Mouse (Mus musculus) midbrain, embryonic 12.5 days (tissue): ENCODE data around the gene Dnajc1. TPM values are rescaled to one million over a fixed set of nuclear protein-coding genes. Genes with fewer than 3 reads are reported as not detected.
A peak's percentile ranks its signal among the peaks of the same experiment; 100 is the strongest.

Source experiments
- ATAC-seq: fragments of 200-750 bp; cut with Nextera tagmentation; 2 replicates; pipeline ENCODE4 v1.8.0; 2017; ENCODE audit warnings: low read depth, moderate TSS enrichment, moderate library complexity; ENCODE audit not compliant: low FRiP score
- H3K27ac ChIP-seq: fragments of 300-500 bp; sonication (generic); replicated peaks from 2 replicates; pipeline ENCODE4 v1.5.1; 2016; ENCODE audit warnings: mild to moderate bottlenecking
- H3K27me3 ChIP-seq: fragments of 300-500 bp; sonication (generic); 2 replicates; pipeline ENCODE4 v1.6.1; 2016; ENCODE audit warnings: mild to moderate bottlenecking
- H3K36me3 ChIP-seq: fragments of 300-500 bp; sonication (generic); 2 replicates; pipeline ENCODE4 v1.6.1; 2016
- H3K4me1 ChIP-seq: fragments of 300-500 bp; sonication (generic); 2 replicates; pipeline ENCODE4 v1.6.1; 2016
- H3K4me2 ChIP-seq: fragments of 300-500 bp; sonication (generic); replicated peaks from 2 replicates; pipeline ENCODE4 v1.6.1; 2016; ENCODE audit warnings: mild to moderate bottlenecking, moderate library complexity
- H3K4me3 ChIP-seq: fragments of 300-500 bp; sonication (generic); 2 replicates; pipeline ENCODE4 v1.5.1; 2016; ENCODE audit warnings: mild to moderate bottlenecking
- H3K9ac ChIP-seq: fragments of 300-500 bp; sonication (generic); replicated peaks from 2 replicates; pipeline ENCODE4 v1.6.1; 2016; ENCODE audit warnings: mild to moderate bottlenecking, moderate library complexity
- H3K9me3 ChIP-seq: fragments of 300-500 bp; sonication (generic); 2 replicates; pipeline ENCODE4 v1.6.1; 2016; ENCODE audit warnings: mild to moderate bottlenecking
- WGBS: fragments of 180-500 bp; shearing (Covaris S2); methylation state at CpG from one replicate; pipeline ENCODE4 v1.1.7; 2016; 5-methylcytosine and 5-hydroxymethylcytosine counted together
- polyA plus RNA-seq: library from polyadenylated mRNA; unstranded; fragments of >200 nt; fragmentation: Nextera tagmentation; extraction: Ambion mirVana; gene quantifications from 2 replicates; pipeline ENCODE4 v1.2.1, GENCODE M21; 2016

Gene Dnajc1
- polyA plus RNA-seq, 1 experiment from 2014 or later = 33.3 TPM

- Histone ChIP-seq H3K9ac (no peak overlapping the region), H3K4me3 (no peak overlapping the region), H3K9me3 (no peaks in the 10 kb centered on the region), H3K4me1 (no peaks in the 10 kb centered on the region), H3K27me3 (no peaks in the 10 kb centered on the region), H3K4me2 (no peak overlapping the region), H3K27ac (no peak overlapping the region), H3K36me3 (no peaks in the 10 kb centered on the region)
- ATAC-seq = no peak
Measured at GRCm38 (mm10) chr2:18355293-18355692, 37.3 kb downstream of the Dnajc1 start.

- WGBS = 92% methylated on average over 2 of the region's 2 CpGs
- no peak overlapping the region for H3K27ac ChIP-seq
- no peak overlapping the region for H3K9ac ChIP-seq
- no peaks in the 10 kb centered on the region for H3K4me1 ChIP-seq
- ATAC-seq = no peak
- no peaks in the 10 kb centered on the region for H3K9me3 ChIP-seq
- H3K4me2 ChIP-seq = no peak overlapping the region
- H3K4me3 ChIP-seq = no peak overlapping the region
- H3K27me3 ChIP-seq = no peaks in the 10 kb centered on the region
- H3K36me3 ChIP-seq = no peaks in the 10 kb centered on the region
Measured at GRCm38 (mm10) chr2:18352620-18353019, 40.0 kb downstream of the Dnajc1 start.

GRCm38 (mm10) chr2:18343464-18343863 lies 49.2 kb downstream of the Dnajc1 start:
- no peaks in the 10 kb centered on the region for H3K36me3 ChIP-seq
- whole genome bisulfite sequencing = 48% methylated on average over 2 of the region's 2 CpGs
- peak; percentile 66; the same call in 1 of the 2 replicates for ATAC-seq

GRCm38 (mm10) chr2:18318671-18319070 lies 74.0 kb downstream of the Dnajc1 start:
- 88% methylated on average over 2 of the region's 2 CpGs for WGBS
- no peak overlapping the region for H3K27ac ChIP-seq
- H3K9ac ChIP-seq = no peak overlapping the region
- H3K4me2 ChIP-seq = no peak overlapping the region
- no peaks in the 10 kb centered on the region for H3K27me3 ChIP-seq
- no peak overlapping the region for H3K4me3 ChIP-seq
- no peaks in the 10 kb centered on the region for H3K36me3 ChIP-seq
- peaks cover 5% of the 10 kb centered on the region; the same call in 1 of the 2 replicates for H3K4me1 ChIP-seq
- no peak for ATAC-seq
- peaks cover 9% of the 10 kb centered on the region for H3K9me3 ChIP-seq

More at GRCm38 (mm10) chr2:18343464-18343863, 49.2 kb downstream of the Dnajc1 start:
- H3K27ac ChIP-seq = no peak overlapping the region
- no peak overlapping the region for H3K4me2 ChIP-seq
- no peaks in the 10 kb centered on the region for H3K4me1 ChIP-seq
- no peak overlapping the region for H3K9ac ChIP-seq
- H3K9me3 ChIP-seq = no peaks in the 10 kb centered on the region
- H3K4me3 ChIP-seq = no peak overlapping the region
- no peaks in the 10 kb centered on the region for H3K27me3 ChIP-seq

GRCm38 (mm10) chr2:18317503-18318281 lies 74.9 kb downstream of the Dnajc1 start:
- Histone ChIP-seq H3K9me3 (peaks cover 9% of the 10 kb centered on the region), H3K9ac (no peak overlapping the region), H3K4me2 (no peak overlapping the region), H3K27me3 (no peaks in the 10 kb centered on the region), H3K27ac (no peak overlapping the region), H3K4me3 (no peak overlapping the region), H3K36me3 (no peaks in the 10 kb centered on the region), H3K4me1 (peaks cover 5% of the 10 kb centered on the region; the same call in 1 of the 2 replicates)
- WGBS = 84% methylated on average over 7 of the region's 7 CpGs
- ATAC-seq = no peak

- Histone ChIP-seq H3K9me3 (peaks cover 8% of the 10 kb centered on the region), H3K4me2 (no peak overlapping the region), H3K4me3 (no peak overlapping the region), H3K36me3 (no peaks in the 10 kb centered on the region), H3K27ac (no peak overlapping the region), H3K4me1 (peaks cover 5% of the 10 kb centered on the region; the same call in 1 of the 2 replicates), H3K27me3 (no peaks in the 10 kb centered on the region), H3K9ac (no peak overlapping the region)
- no peak for ATAC-seq
- 39% methylated on average over 2 of the region's 2 CpGs for WGBS
Measured at GRCm38 (mm10) chr2:18316909-18317308, 75.7 kb downstream of the Dnajc1 start.

GRCm38 (mm10) chr2:18310261-18311104 lies 82.1 kb downstream of the Dnajc1 start:
- 63% methylated on average over 4 of the region's 4 CpGs for WGBS
- H3K36me3 ChIP-seq = no peaks in the 10 kb centered on the region

GRCm38 (mm10) chr2:18307440-18308305 lies 85.0 kb downstream of the Dnajc1 start:
- H3K36me3 ChIP-seq = no peaks in the 10 kb centered on the region
- H3K9ac ChIP-seq = no peak overlapping the region
- H3K9me3 ChIP-seq = no peaks in the 10 kb centered on the region
- H3K4me3 ChIP-seq = no peak overlapping the region
- no peaks in the 10 kb centered on the region for H3K4me1 ChIP-seq
- ATAC-seq = no peak
- H3K27me3 ChIP-seq = no peaks in the 10 kb centered on the region
- WGBS = 87% methylated on average over 7 of the region's 7 CpGs
- no peak overlapping the region for H3K4me2 ChIP-seq
- no peak overlapping the region for H3K27ac ChIP-seq

More at GRCm38 (mm10) chr2:18310261-18311104, 82.1 kb downstream of the Dnajc1 start:
- H3K9me3 ChIP-seq = no peaks in the 10 kb centered on the region
- H3K4me3 ChIP-seq = no peak overlapping the region
- no peaks in the 10 kb centered on the region for H3K4me1 ChIP-seq
- H3K9ac ChIP-seq = no peak overlapping the region
- H3K27me3 ChIP-seq = no peaks in the 10 kb centered on the region
- no peak overlapping the region for H3K27ac ChIP-seq
- peak; percentile 60; the same call in 1 of the 2 replicates for ATAC-seq
- no peak overlapping the region for H3K4me2 ChIP-seq

- Histone ChIP-seq H3K9me3 (no peaks in the 10 kb centered on the region), H3K36me3 (0 out of 2 replicates have a peak, but pooled peaks cover 6% of the 10 kb centered on the region), H3K27ac (no peak overlapping the region), H3K9ac (no peak overlapping the region), H3K27me3 (no peaks in the 10 kb centered on the region), H3K4me1 (no peaks in the 10 kb centered on the region), H3K4me3 (no peak overlapping the region), H3K4me2 (no peak overlapping the region)
- 73% methylated on average over 3 of the region's 3 CpGs for WGBS
- ATAC-seq = no peak
Measured at GRCm38 (mm10) chr2:18300949-18301348, 91.7 kb downstream of the Dnajc1 start.

GRCm38 (mm10) chr2:18285175-18285574 lies 107.5 kb downstream of the Dnajc1 start:
- Histone ChIP-seq H3K36me3 (peaks cover 7% of the 10 kb centered on the region; the same call in 1 of the 2 replicates), H3K9me3 (no peaks in the 10 kb centered on the region), H3K4me3 (no peak overlapping the region), H3K4me2 (no peak overlapping the region), H3K4me1 (no peaks in the 10 kb centered on the region), H3K27ac (no peak overlapping the region), H3K27me3 (no peaks in the 10 kb centered on the region), H3K9ac (no peak overlapping the region)
- ATAC-seq = no peak
- 94% methylated on average over 6 of the region's 6 CpGs for WGBS

GRCm38 (mm10) chr2:18265736-18266135 lies 126.9 kb downstream of the Dnajc1 start:
- H3K9ac ChIP-seq = no peak overlapping the region
- no peak overlapping the region for H3K27ac ChIP-seq
- H3K9me3 ChIP-seq = no peaks in the 10 kb centered on the region
- H3K4me3 ChIP-seq = no peak overlapping the region
- no peaks in the 10 kb centered on the region for H3K4me1 ChIP-seq
- no peak overlapping the region for H3K4me2 ChIP-seq
- no peak for ATAC-seq
- H3K36me3 ChIP-seq = no peaks in the 10 kb centered on the region
- H3K27me3 ChIP-seq = no peaks in the 10 kb centered on the region
- WGBS = 86% methylated on average over 1 of the region's 1 CpGs
